Mouse (Mus musculus): Measurements from ENCODE around the gene Nmnat1. TPM values are rescaled to one million over a fixed set of nuclear protein-coding genes. Genes with fewer than 3 reads are reported as not detected.
A peak's percentile ranks its signal among the peaks of the same experiment; 100 is the strongest.
"Not testable (repeated sequence)": the region's sequence is repeated elsewhere in the genome, so short reads cannot be mapped to it uniquely, and the experiment has no call there.

Gene Nmnat1
- polyA plus RNA-seq, 1 experiment from 2014 or later, result 6.4 TPM

- no peaks in the 10 kb centered on the region for H3K36me3 ChIP-seq (replicated peaks; ENCODE audit: insufficient read depth, low read length)
- ATAC-seq (peak; percentile 97), DNase-seq (peak; percentile 92)
- no peaks in the 10 kb centered on the region for H3K27me3 ChIP-seq (ENCODE audit: insufficient read depth, low read length)
- H3K4me1 ChIP-seq (ENCODE audit: insufficient read depth), result peaks cover 14% of the 10 kb centered on the region
- H3K4me2 ChIP-seq (ENCODE audit: low read depth, low read length), result peak overlapping the region; percentile 72
- H3K27ac ChIP-seq (ENCODE audit: low read depth), result peak overlapping the region; percentile 60; the same call in 1 of the 2 replicates
- peak overlapping the region; percentile 38 for H3K4me3 ChIP-seq (ENCODE audit: low read depth, low read length)
- WGBS (ENCODE audit: insufficient replicate concordance), result under 1% methylated on average over 36 of the region's 36 CpGs
- H3K9ac ChIP-seq (replicated peaks), result peak overlapping the region; percentile 48; the same call in 1 of the 2 replicates
- peak; percentile 98 for TF ChIP-seq CTCF (IDR thresholded peaks at IDR 0.05; ENCODE audit: low read depth)
- 0 out of 2 replicates have a peak, but pooled peaks have one; percentile 28 for TF ChIP-seq EP300 (IDR thresholded peaks at IDR 0.05; ENCODE audit: low read depth)
- H3K9me3 ChIP-seq (ENCODE audit: low read length), result no peaks in the 10 kb centered on the region
Measured at GRCm38 (mm10) chr4:149444964-149445701, 39.9 kb downstream of the Nmnat1 start.

- Histone ChIP-seq H3K4me3 (ENCODE audit: low read depth, low read length) (no peak overlapping the region), H3K9me3 (ENCODE audit: low read length) (no peaks in the 10 kb centered on the region), H3K4me2 (ENCODE audit: low read depth, low read length) (peak overlapping the region; percentile 72; the same call in 1 of the 2 replicates), H3K9ac (replicated peaks) (no peak overlapping the region), H3K4me1 (ENCODE audit: insufficient read depth) (peaks cover 17% of the 10 kb centered on the region), H3K36me3 (replicated peaks; ENCODE audit: insufficient read depth, low read length) (no peaks in the 10 kb centered on the region), H3K27ac (ENCODE audit: low read depth) (no peak overlapping the region), H3K27me3 (ENCODE audit: insufficient read depth, low read length) (no peaks in the 10 kb centered on the region)
- 43% methylated on average over 1 of the region's 1 CpGs for WGBS (ENCODE audit: insufficient replicate concordance)
- ATAC-seq, result no peak
- TF ChIP-seq EP300 (IDR thresholded peaks at IDR 0.05; ENCODE audit: low read depth), result no peak
- DNase-seq, result no peak
Measured at GRCm38 (mm10) chr4:149444465-149444864, 40.5 kb downstream of the Nmnat1 start.

- Histone ChIP-seq H3K4me2 (ENCODE audit: low read depth, low read length) (no peak overlapping the region), H3K4me3 (ENCODE audit: low read depth, low read length) (no peak overlapping the region), H3K9me3 (ENCODE audit: low read length) (no peaks in the 10 kb centered on the region), H3K9ac (replicated peaks) (no peak overlapping the region), H3K36me3 (replicated peaks; ENCODE audit: insufficient read depth, low read length) (no peaks in the 10 kb centered on the region), H3K27me3 (ENCODE audit: insufficient read depth, low read length) (no peaks in the 10 kb centered on the region), H3K4me1 (ENCODE audit: insufficient read depth) (peaks cover 17% of the 10 kb centered on the region), H3K27ac (ENCODE audit: low read depth) (no peak overlapping the region)
- ATAC-seq (no peak), DNase-seq (no peak)
- 72% methylated on average over 3 of the region's 3 CpGs for whole genome bisulfite sequencing (ENCODE audit: insufficient replicate concordance)
- TF ChIP-seq CTCF (IDR thresholded peaks at IDR 0.05; ENCODE audit: low read depth) (no peak), EP300 (IDR thresholded peaks at IDR 0.05; ENCODE audit: low read depth) (no peak)
Measured at GRCm38 (mm10) chr4:149442436-149442835, 42.6 kb downstream of the Nmnat1 start.

- no peak for TF ChIP-seq CTCF (IDR thresholded peaks at IDR 0.05; ENCODE audit: low read depth)
- TF ChIP-seq EP300 (IDR thresholded peaks at IDR 0.05; ENCODE audit: low read depth), result no peak
- no peak overlapping the region for H3K27ac ChIP-seq (ENCODE audit: low read depth)
- no peak overlapping the region for H3K9ac ChIP-seq (replicated peaks)
- WGBS (ENCODE audit: insufficient replicate concordance), result 62% methylated on average over 8 of the region's 8 CpGs
- H3K4me3 ChIP-seq (ENCODE audit: low read depth, low read length), result no peak overlapping the region
- no peak for DNase-seq
- H3K4me1 ChIP-seq (ENCODE audit: insufficient read depth), result peaks cover 12% of the 10 kb centered on the region
- H3K9me3 ChIP-seq (ENCODE audit: low read length), result no peaks in the 10 kb centered on the region
- no peaks in the 10 kb centered on the region for H3K36me3 ChIP-seq (replicated peaks; ENCODE audit: insufficient read depth, low read length)
- H3K4me2 ChIP-seq (ENCODE audit: low read depth, low read length), result no peak overlapping the region
- ATAC-seq, result no peak
- H3K27me3 ChIP-seq (ENCODE audit: insufficient read depth, low read length), result no peaks in the 10 kb centered on the region
Measured at GRCm38 (mm10) chr4:149440576-149440975, 44.4 kb downstream of the Nmnat1 start.

- not testable (repeated sequence) for H3K27me3 ChIP-seq (ENCODE audit: insufficient read depth, low read length); H3K9me3 ChIP-seq (ENCODE audit: low read length)
- 84% methylated on average over 1 of the region's 1 CpGs for WGBS (ENCODE audit: insufficient replicate concordance)
Measured at GRCm38 (mm10) chr4:149431887-149432286, 53.1 kb downstream of the Nmnat1 start.

GRCm38 (mm10) chr4:149429592-149429991 is 55.4 kb downstream of the Nmnat1 start:
- peaks cover 4% of the 10 kb centered on the region for H3K4me1 ChIP-seq (ENCODE audit: insufficient read depth)
- no peak for DNase-seq
- H3K4me3 ChIP-seq (ENCODE audit: low read depth, low read length), result no peak overlapping the region
- no peaks in the 10 kb centered on the region for H3K27me3 ChIP-seq (ENCODE audit: insufficient read depth, low read length)
- H3K9me3 ChIP-seq (ENCODE audit: low read length), result no peaks in the 10 kb centered on the region
- no peak overlapping the region for H3K4me2 ChIP-seq (ENCODE audit: low read depth, low read length)
- H3K27ac ChIP-seq (ENCODE audit: low read depth), result no peak overlapping the region
- TF ChIP-seq CTCF (IDR thresholded peaks at IDR 0.05; ENCODE audit: low read depth) (no peak), EP300 (IDR thresholded peaks at IDR 0.05; ENCODE audit: low read depth) (no peak)
- 73% methylated on average over 5 of the region's 5 CpGs for WGBS (ENCODE audit: insufficient replicate concordance)
- no peaks in the 10 kb centered on the region for H3K36me3 ChIP-seq (replicated peaks; ENCODE audit: insufficient read depth, low read length)
- H3K9ac ChIP-seq (replicated peaks), result no peak overlapping the region
- ATAC-seq, result no peak

More at GRCm38 (mm10) chr4:149431887-149432286, 53.1 kb downstream of the Nmnat1 start:
- H3K4me3 ChIP-seq (ENCODE audit: low read depth, low read length); DNase-seq; ATAC-seq; H3K4me1 ChIP-seq (ENCODE audit: insufficient read depth); H3K4me2 ChIP-seq (ENCODE audit: low read depth, low read length); H3K9ac ChIP-seq (replicated peaks); H3K27ac ChIP-seq (ENCODE audit: low read depth); H3K36me3 ChIP-seq (replicated peaks; ENCODE audit: insufficient read depth, low read length): not testable (repeated sequence)

All from liver, postnatal 0 days (tissue).